Mouse (Mus musculus) inflammation-experienced regulatory T-cells, adult 6 months (primary cell): ENCODE measurements around the gene Rab4a. TPM values are rescaled to one million over a fixed set of nuclear protein-coding genes. Genes with fewer than 3 reads are reported as not detected.

Source experiments
- ATAC-seq: one replicate; pipeline ENCODE4 v1.8.0; 2017
- polyA plus RNA-seq, 3 experiments: library from polyadenylated mRNA; unstranded; fragments of 100-300 nt; shearing (Covaris generic); gene quantifications; one replicate each; pipeline ENCODE4 v1.2.1; 2017

The Rab4a gene
- polyA plus RNA-seq, 3 experiments from 2014 or later: 15.9 to 21.4 (median 16.9) TPM

- ATAC-seq: no peak
Measured at GRCm38 (mm10) chr8:123854733-123855475, 49.1 kb downstream of the Rab4a start.

DNA sequence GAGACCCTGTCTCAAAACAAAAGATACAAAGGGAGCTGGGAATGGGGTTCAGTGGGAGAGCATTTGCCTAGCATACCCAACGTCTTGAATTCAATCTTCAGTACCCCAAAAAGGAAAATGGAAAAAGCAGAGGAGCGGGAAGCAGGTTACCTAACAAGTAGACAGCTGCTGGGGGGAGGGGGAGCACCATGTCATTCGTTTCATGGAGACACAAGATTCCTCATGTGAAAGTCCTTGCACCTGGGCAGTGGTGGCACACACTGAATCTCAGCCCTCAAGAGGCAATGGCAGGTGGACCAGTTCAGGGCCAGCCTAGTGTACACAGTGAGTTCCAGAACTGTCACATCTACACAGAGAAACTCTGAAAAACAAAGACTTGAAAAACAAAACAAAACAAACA, 51.6 kb downstream of the Rab4a start:
- no peak for ATAC-seq

DNA sequence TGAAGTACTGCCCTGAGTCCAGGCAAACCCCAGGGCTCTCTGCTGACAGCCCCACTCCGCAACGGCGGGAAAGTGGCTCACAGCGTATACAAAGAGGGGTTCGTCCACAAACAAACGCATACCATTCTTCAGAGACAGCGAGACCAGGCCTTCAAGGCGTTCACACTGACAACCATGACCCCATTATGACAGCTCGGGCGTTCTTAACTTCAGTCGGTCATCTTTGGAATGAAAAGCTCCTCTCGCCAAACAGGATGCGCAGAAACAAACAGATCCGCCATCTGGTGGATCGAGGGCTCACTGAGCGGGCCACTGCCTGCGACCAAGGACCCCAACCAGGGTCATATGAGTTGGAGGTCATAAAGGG, 52.8 kb downstream of the Rab4a start:
- ATAC-seq: peak; percentile 11

- ATAC-seq: peak; percentile 90
Measured at GRCm38 (mm10) chr8:123858941-123859647, 53.3 kb downstream of the Rab4a start.

GRCm38 (mm10) chr8:123859648-123860259, 54.0 kb downstream of the Rab4a start, which contains the start of gene Ccsap:
Ccsap (minus strand) TSS chr8:123860209.
- peak; percentile 57 for ATAC-seq

DNA sequence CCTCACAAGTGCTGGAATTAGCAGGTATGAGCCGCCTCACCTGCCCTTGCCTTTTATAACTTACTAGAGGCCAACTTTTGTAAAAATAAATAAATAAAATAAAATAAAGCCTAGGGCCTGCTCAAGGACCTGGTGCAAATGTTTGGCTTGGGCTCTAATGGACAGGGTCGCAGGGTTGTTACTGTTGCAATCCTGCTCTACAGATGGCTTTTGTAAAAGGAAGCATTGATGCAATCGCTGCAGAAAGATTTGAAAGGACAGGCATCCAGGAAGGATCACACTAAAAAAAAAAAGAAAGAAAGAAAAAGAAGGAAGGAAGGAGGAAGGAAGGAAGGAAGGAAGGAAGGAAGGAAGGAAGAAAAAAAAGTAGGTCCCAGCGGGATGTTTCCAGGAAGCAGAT, 54.6 kb downstream of the Rab4a start:
- ATAC-seq: no peak

DNA sequence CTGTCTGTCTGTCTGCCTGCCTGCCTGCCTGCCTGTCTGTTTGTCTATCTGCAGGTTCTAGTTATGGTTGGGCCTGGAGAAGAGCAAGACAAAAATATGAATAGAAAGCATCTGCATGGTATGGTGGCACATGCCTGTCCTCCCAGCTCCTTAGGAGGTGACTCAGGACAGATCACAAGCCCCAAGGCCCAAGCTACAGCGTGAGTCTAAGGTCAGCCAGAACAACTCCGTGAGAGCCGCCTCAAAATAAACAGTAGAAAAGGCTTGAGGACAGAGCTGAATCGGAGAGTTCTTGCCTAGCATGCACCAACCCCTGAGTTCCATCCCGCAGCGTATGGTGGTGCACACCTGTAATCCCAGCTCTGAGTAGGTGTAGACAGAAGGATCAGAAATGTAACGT, 60.0 kb downstream of the Rab4a start:
- ATAC-seq: no peak

DNA sequence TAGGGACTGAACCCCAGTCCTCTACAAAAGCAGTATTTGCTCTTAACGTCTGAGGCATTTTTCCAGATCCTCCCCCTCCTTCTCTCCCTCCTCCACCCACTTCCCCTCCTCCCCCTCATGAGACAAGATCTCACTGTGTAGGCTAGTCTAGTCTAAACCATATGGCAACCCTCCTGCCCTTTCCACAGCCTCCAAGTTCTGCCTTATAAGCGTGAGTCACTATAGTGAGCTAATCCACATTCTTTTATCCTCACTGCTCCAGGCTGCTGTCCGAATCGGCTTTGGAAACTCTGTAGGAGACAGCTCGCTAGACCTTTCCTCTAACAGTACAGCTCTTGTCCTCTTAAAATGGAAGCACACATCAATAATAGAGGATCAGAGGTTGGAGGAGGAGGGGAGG, 61.2 kb downstream of the Rab4a start:
- no peak for ATAC-seq

DNA sequence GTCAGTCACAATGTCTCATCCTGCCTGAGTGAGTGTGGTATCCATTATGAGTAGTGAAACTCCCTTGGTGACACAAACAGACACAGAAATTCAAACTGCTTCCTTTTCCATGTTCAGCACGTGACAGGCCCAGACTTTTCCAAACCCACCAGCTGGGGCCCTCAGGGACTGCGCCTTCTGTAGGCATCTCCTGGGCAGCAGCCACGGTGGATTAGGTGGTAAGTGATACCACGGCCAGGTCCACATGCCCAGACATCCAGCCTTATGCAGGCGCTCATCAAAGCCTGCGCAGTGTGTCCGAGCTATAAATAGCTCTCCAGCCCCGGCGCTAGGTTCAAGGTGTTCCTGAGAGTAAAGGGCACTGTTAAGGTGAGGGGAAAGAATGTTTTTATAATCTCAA, 66.3 kb downstream of the Rab4a start:
- ATAC-seq: no peak

DNA sequence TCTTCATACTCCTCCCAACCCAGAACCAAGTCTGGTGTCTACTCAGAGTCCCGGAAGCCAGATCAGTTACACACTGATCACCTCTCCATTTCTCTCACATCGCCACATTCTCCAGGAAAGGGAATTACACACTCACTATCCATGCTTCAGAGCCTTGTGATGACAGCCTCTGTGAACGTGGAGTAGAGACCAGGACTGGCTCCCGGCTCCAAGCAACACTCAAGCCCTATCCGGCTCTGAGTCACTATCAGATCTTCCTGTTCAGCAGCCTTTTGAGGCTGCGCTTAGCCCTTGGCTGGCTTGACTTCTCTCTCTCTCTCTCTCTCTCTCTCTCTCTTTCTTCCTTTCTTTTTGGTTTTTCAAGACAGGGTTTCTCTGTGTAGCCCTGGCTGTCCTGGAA, 67.6 kb downstream of the Rab4a start:
- no peak for ATAC-seq

DNA sequence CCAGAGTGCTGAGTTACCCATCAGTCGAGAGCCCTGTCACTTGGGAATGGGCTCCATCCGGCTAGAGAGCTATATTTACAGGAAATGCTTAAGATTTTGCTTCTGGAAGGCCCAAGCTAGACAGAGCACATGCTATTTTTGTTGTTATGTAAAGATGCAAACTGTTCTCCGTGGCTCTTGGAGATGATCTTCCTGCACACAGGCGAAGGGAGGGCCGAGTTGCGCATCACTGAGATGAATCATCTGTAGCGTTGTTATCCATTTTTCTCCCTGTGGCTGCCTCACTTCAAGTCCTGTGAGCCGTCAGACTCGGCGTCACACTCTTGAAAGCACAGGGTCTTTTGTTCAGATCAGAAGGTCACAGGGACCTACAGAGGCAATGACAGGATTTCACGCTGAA, 68.5 kb downstream of the Rab4a start:
- no peak for ATAC-seq

DNA sequence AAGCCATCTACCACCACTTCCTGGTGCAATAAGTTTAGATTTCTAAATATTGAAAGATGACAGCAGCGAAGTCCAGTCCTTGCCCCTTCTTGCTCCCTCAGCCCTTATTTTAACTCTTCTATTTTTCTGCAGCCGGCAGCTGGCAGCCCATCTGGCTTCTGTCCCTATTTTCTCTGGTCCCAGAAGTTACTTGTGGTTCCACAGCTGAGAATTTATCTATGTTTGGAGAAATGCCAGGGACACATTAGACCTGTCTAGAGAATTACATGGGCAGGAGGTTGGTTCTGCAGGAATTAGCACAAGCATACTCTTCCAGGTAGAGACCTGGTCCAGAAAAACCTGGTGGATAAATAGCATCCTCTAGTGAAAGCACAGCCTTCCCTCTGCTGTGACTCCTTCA, 72.1 kb downstream of the Rab4a start:
- ATAC-seq: no peak

DNA sequence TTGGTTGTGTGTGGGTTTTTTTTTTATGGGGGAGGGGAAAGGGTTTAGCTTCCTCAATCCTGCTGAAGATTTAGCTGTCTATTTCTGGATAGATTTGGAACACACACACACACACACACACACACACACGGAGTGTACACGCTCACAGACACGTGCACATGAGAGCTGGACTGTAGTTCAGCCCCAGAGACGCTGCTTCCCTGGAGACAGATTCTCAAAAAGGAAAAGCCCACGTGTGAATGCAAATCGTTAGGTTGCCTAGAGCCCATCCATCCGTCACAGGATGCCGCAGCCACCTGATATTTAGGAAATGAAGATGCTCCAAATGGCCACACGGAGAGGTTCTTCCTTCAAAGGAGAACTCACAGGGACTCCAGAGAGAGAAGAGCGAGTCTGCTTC, 74.5 kb downstream of the Rab4a start:
- ATAC-seq: no peak

DNA sequence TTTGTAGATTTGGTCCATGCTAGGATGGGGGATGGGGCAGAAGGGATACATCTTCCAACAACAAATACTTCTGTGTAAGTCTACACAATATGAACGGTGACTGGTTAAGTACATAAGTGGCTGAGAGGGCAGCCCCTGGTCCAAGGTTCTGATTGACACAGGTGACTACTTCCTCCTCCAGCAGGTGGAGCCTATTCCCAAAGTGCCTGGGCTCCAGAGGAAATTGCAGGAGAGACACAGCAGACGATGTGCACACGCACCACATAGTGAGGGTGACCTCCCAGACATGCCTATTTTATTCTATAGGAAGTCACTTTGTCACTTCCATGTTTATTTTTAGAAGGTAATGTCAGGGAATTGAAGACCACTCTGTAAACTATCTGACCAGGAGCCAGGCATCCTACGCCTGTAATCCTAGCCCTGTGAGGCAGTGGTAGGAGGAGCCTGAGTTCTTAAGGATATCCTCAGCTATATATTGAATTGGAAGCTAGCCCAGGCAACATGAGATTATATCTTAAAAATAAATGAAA, 75.1 kb downstream of the Rab4a start:
- ATAC-seq: no peak

DNA sequence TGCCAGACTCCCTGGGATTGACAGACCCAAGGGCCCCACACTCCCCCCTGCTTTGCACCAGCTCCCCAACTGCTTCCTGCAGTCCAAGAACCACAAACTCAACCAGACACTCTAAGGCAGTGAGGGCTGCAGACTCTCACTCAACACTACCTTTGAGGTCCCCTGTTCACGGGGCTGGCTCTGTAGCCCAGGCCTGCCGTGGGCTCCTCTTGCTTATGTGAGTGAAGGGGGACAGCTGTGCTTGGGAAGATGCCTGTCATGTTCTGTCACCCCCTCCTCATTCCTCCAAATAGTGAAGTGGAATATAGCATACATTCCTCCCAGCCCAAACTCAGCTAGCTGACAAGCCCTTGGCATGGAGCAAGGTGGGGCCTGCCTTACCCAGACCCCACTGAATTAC, 76.6 kb downstream of the Rab4a start:
- ATAC-seq: no peak

DNA sequence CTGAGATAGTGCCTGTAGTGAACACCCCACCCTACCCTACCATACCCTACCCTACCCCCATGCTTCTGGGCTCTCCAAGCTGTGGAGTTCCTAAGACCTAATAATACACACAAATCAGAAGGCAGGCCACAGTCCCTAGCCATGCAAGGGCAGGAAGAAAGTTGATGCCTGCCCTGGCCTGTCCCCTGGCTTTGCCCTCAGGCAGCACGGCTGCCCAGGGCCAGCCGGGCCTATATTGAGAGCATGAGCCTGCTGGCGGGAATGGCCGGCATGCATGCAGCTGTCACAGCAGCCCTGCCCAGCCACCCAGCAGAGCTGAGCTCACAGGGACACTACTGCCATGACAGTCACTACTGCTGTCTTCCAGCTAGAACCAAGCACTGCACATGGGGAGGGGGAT, 77.3 kb downstream of the Rab4a start:
- no peak for ATAC-seq

Other genes starting within 250 kb of the Rab4a start
- gene Rhou, start 152.1 kb upstream of the Rab4a start, polyA plus RNA-seq: not detected
- gene Ccsap, start 54.2 kb downstream of the Rab4a start, polyA plus RNA-seq: 1 to 10 TPM; 3.3 to 5.1 (median 3.7) TPM
- under 1 TPM in 2 of 3 experiments, not detected in 1; 0.25 to 0.26 TPM for gene Acta1, start 88.8 kb downstream of the Rab4a start, polyA plus RNA-seq
- 10 to 100 TPM in 1 of 3 experiments, 1 to 10 TPM in 2; 7.2 to 10.5 (median 8.2) TPM for gene Nup133, start 143.3 kb downstream of the Rab4a start, polyA plus RNA-seq
- 1 to 10 TPM; 1.2 to 2.6 (median 1.3) TPM for gene Abcb10, start 177.1 kb downstream of the Rab4a start, polyA plus RNA-seq
- gene Taf5l, start 215.4 kb downstream of the Rab4a start, polyA plus RNA-seq: 10 to 100 TPM in 2 of 3 experiments, 1 to 10 TPM in 1; 9.2 to 15.4 (median 12.3) TPM
- 1 to 10 TPM; 4.0 to 5.2 (median 4.3) TPM for gene Urb2, start 215.5 kb downstream of the Rab4a start, polyA plus RNA-seq